Mouse (Mus musculus) bone marrow macrophage, adult 2 months (primary cell): Measurements from ENCODE around the gene Pip4k2c. TPM values are rescaled to one million over a fixed set of nuclear protein-coding genes. Genes with fewer than 3 reads are reported as not detected.
A peak's percentile ranks its signal among the peaks of the same experiment; 100 is the strongest.

Source experiments
- H3K27ac ChIP-seq: 2 replicates; pipeline ENCODE4 v1.5.1; 2012; ENCODE audit warnings: low read depth, low read length; ENCODE audit not compliant: insufficient read depth
- H3K4me1 ChIP-seq: 2 replicates; pipeline ENCODE4 v1.6.1; 2012; ENCODE audit warnings: low read length; ENCODE audit not compliant: control insufficient read depth, insufficient read depth
- H3K4me3 ChIP-seq: 2 replicates; pipeline ENCODE4 v1.5.1; 2012; ENCODE audit warnings: mild to moderate bottlenecking, low read length, moderate library complexity; ENCODE audit not compliant: insufficient read depth
- CTCF ChIP-seq: IDR thresholded peaks from 2 replicates; pipeline ENCODE4 v1.5.1; 2012; ENCODE audit warnings: low read depth, mild to moderate bottlenecking, low read length, moderate library complexity
- POLR2A ChIP-seq: IDR thresholded peaks from 2 replicates; pipeline ENCODE4 v1.6.1; 2012; ENCODE audit warnings: mild to moderate bottlenecking, low read depth, low read length, borderline replicate concordance
- polyA plus RNA-seq: library from polyadenylated mRNA; stranded (reverse); fragments of >200 nt; gene quantifications from 2 replicates; pipeline ENCODE4 v1.2.4, GENCODE M21; 2012; ENCODE audit not compliant: missing spikeins, insufficient read depth, insufficient read length

Pip4k2c gene
- polyA plus RNA-seq, 1 experiment = 34.5 TPM

DNA sequence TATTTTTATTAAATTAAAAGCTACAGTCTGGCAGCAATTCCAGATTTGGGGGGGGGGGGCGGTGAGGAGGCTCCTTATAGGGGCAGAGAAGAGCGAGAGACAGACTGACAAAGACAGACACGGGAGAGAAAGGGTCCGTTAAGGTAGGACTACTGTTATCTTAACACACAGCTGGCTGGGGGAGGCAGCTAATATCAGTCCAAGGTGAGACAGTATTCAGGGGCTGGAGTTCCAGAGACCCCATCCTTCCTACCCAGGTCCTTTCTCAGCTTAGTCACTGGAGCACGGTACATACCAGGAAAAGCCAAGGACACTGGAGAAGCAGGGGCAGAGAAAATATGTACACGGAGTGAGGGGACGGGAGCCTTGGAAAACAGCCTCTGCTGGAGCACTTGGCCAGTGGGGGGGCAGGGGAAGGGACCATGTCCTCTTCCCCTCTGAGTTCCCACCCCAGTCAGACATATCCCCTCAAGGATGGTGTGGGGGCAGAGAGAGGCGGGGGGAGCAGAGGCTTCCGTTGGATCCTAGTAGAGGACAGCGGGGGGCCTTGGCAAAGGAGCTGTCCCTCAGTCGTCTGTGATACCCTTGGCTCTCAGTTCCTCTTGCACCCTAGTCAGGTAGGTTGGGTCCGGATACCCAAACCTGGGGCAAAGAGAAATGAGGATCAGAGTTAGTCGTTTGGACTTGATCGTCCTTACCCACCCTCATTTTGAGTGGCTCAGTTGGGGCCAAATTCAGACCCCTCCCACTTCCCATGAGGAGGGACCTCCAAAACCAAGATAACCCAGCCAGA, 20.8 kb downstream of the Pip4k2c start:
- TF ChIP-seq CTCF = no peak
- no peak for TF ChIP-seq POLR2A
- Histone ChIP-seq H3K4me1 (peaks cover 3% of the 10 kb centered on the region; the same call in 1 of the 2 replicates), H3K27ac (no peak overlapping the region), H3K4me3 (no peak overlapping the region)

DNA sequence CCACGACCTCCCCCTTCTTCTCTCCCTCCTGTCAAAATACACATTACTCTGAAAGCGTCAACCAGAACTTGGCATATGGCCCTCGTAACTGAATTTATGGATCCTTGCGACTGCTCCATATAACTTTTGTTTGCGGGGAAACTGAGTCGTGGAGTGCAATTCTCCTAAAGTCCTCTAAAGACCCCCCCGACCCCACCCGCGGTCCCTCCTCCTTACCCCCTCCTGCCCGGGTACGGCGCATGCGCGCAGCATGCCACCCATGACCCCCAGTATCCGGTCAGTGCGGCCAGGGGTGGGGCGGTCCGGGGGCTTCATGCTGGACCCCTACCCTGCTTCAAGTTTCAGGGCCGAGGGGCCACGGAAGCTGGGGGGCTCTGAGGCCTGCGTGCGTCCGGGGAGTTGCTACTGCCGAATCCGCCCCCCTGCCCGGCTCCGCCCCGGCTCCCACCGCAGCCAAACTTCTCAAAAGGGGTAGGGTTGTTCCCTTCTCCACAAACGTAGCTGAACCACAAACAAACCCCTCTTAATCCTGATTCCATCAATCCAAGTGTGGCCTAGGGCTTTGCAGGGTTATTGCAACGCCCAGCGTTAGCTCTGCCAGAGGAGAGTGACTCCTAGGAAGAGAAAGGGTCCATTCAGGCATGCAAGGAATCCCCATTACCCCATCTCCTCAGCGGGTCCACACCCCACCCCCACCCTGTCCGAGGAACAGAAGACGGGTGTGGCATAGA, 21.6 kb downstream of the Pip4k2c start, which contains the start of gene Arhgef25:
TSS of gene Arhgef25 (minus strand) at position 433 of the 731 bp plus-strand sequence.
- H3K4me3 ChIP-seq = peak within 1 kb of the TSS; percentile 31
- H3K27ac ChIP-seq = no peak within 1 kb of the TSS
- H3K4me1 ChIP-seq = peaks cover 2% of the 10 kb centered on the region; the same call in 1 of the 2 replicates
- no peak for TF ChIP-seq CTCF
- TF ChIP-seq POLR2A = no peak

DNA sequence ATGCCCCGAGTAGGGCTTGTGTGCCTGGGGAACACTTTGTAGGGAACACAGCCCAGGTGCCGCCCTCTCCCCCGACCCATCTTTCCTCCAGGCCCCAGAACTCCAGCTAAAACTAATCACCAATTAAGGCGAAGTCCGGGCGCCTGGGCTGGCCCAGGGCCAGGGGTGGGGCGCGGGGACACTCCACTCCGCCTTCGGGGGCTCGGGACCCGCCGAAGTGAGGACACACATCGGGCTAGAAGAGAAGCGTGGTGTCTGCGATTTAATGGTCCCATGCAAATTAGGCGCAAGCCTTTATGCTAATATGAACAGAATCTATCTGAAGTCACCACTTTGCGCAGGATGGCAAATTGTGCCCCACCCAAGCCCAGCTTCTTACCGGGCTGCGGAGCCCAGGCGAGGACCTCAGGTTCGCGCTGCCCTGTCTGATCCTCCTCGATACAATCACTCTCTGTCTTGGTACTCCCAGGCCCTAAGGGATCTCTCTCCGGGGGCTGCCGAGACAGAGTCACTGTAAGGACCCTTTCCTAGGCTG, 22.2 kb downstream of the Pip4k2c start:
- Histone ChIP-seq H3K4me3 (peak overlapping the region; percentile 31), H3K27ac (no peak overlapping the region), H3K4me1 (no peaks in the 10 kb centered on the region; the same call in 1 of the 2 replicates)
- no peak for TF ChIP-seq CTCF
- no peak for TF ChIP-seq POLR2A

DNA sequence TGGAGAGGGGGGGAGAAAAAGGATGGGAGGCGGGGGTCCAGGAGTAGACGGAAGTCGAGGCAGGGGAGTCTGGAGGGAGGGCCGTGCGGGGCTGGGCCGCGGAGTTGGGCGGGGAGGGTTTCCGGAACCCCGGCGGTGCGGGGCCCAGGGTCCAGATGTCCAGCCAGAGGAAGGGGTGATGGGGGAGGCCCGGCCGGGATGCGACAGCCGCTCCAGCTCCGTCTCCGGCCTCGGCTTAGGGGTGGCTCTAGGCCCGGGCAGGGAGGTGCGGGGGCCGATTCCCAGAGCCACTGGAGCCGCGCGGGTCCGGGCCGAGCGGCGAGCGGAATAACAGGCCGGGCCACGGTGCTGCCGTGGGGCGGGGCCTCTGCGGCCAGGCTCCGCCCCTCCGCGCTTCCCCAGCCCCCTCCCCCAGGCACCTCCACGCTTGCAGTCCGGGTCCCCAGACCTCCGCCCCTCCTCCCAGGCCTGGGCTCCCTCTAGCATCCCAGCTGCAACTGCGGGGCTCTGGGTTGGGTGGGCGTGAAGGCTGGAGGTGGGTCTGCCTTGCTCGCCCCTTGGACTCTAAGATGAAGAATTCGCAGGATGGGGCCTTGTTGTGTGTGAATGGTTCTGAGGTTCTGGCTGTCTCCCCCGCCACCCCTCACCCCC, 22.8 kb downstream of the Pip4k2c start:
- no peak overlapping the region for H3K27ac ChIP-seq
- H3K4me1 ChIP-seq = no peaks in the 10 kb centered on the region; the same call in 1 of the 2 replicates
- no peak for TF ChIP-seq CTCF
- TF ChIP-seq POLR2A = no peak
- peak overlapping the region; percentile 56 for H3K4me3 ChIP-seq

DNA sequence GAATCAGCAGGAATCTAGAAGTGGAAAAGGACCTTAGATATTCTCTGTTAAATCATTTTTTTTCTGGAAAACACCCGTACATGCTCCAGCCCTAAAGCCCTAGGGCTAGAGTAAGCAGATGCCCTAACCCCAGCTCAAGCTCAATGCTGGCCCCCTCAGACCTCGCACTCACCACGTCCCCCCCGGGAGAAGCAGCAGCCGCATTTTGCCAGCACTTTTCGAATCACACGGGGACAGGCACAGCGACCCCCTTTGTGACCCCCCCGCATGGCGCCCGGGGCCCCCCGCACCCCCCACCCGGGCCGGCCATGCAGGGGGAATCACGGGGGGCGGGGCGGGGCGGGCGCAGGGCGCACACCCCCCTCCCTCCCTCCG, 23.3 kb downstream of the Pip4k2c start:
- Histone ChIP-seq H3K27ac (no peak overlapping the region), H3K4me1 (no peaks in the 10 kb centered on the region), H3K4me3 (peak overlapping the region; percentile 56; the same call in 1 of the 2 replicates)
- TF ChIP-seq POLR2A = no peak
- TF ChIP-seq CTCF = no peak

DNA sequence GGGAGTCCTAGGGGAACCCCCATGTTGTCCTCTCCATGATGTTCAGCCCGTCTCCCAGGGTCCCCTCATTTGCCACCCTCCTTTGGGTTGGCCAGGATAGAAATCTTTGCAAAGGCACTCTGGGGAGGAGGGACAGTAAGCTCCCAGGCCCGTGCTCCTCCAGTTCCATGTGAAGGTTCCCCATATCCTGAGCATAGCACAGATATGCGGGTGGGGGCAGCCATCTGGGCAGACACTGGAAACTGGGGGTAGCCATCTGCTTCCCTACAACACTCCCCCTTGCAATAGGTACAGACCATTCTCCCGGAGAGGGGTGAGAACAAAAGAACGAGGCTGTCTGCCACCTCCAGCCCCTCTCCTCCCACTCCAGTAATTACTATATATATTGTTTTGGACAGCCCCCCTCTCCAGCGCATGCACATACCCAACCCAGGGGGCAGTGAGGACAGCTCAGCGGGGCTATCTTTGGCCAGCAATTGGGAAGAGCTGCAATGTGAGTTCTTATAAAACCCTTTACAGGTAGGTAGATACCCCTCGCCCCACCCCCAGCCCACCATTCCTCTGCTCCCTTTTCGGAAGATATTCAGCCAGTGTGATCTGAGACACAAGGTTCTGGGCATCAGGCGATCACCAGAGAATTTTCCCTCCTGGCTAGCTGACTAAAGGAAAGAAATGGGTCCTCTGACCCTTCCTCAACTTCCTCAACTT, 23.9 kb downstream of the Pip4k2c start:
- H3K4me1 ChIP-seq = no peaks in the 10 kb centered on the region
- H3K4me3 ChIP-seq = no peak overlapping the region
- TF ChIP-seq POLR2A = no peak
- no peak overlapping the region for H3K27ac ChIP-seq

DNA sequence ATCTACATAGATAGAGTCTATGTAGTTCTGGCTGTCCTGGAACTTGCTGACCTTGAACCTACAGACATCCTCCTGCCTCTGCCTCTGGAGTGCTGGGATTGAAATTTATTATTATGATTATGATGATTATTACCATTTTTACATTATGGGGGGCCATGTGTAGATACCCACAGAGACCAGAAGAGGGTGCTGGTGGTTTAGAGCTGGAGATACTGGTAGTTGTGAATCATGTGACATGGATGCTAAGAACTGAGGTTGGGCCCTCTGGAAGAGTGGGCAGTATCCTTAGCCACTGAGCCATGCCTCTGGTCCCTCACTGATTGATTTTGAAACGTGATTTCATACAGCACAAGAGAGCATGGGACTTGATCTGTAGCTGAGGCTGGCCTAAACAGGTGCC, 24.9 kb downstream of the Pip4k2c start:
- H3K4me3 ChIP-seq = no peak overlapping the region
- TF ChIP-seq CTCF = no peak
- no peak for TF ChIP-seq POLR2A
- H3K4me1 ChIP-seq = no peaks in the 10 kb centered on the region
- no peak overlapping the region for H3K27ac ChIP-seq

DNA sequence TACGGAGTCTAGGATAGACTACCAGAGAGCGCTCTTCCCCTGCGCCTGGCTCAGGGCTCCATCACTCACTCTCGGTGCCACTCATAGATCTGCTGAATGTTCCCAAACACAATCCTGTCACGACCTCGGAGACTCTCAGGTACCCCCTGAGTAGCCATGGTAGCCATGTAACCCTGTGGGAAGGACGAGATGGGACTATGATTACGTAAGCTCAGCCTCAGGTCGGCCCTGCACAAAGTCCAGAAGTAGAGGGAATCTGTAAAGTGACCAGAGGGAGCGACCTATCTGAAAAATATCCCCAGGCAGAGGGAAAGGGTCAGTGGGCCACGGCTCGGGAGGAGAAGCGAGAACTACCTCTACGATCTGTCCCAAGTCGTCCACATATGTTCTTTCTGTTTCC, 25.9 kb downstream of the Pip4k2c start:
- Histone ChIP-seq H3K4me3 (no peak overlapping the region), H3K27ac (no peak overlapping the region), H3K4me1 (no peaks in the 10 kb centered on the region)
- TF ChIP-seq CTCF = no peak
- no peak for TF ChIP-seq POLR2A

DNA sequence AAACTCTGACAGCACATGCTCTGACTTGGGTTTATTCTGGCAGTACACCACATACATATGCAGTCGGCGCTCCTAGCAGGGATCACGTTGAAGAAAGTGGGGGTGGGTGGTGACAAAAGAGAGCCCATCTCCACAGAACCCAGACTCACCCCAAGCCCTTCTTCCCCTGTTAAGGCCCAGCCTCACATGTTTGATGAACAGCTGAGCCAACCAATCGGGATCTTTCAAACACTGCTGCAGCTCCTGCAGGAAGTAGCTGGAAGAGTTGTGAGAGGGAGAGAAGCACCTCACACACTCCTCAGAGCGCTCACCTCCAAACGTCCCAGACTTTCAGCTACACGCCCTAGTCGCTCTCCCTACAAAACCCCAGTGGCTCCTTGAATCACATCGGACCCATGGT, 26.3 kb downstream of the Pip4k2c start:
- Histone ChIP-seq H3K27ac (no peak overlapping the region), H3K4me3 (no peak overlapping the region), H3K4me1 (no peaks in the 10 kb centered on the region)
- TF ChIP-seq POLR2A (no peak), CTCF (no peak)
